Mouse (Mus musculus) kidney, postnatal 36 days (tissue): ENCODE results near the gene Lyz1.
"Not testable (repeated sequence)": the region's sequence is repeated elsewhere in the genome, so short reads cannot be mapped to it uniquely, and the experiment has no call there.

ENCODE experiments used
- DNase-seq, 2 experiments: peaks; one replicate each; pipeline ENCODE4 v3.0.0; 2021 to 2022; ENCODE audit warnings: mixed read lengths in 2 of 2

Gene Lyz1

DNA sequence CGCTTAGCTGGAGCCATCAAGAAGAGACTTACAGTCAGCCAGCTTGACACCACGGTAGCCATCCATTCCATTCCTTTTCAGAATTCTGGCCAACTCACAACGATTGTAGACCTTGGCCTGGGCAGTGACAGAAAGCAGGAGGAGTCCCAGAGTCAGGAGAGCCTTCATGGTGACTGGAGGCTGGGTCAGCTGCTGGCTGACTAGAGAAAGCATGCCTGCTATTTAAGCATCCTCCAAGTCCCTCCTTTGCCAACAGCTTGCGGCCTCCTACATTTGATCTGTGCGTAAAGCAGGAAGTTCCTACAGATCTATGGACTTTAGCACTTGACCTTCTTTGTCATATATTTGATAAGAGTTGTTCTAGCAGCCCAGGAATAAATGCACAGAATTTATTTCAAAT, at the start of gene Lyz1:
Gene Lyz1, minus strand, starts transcription at position 198 of the 400 bp plus-strand sequence.
- DNase-seq: peak in 1 of 2 experiments; percentile 9

DNA sequence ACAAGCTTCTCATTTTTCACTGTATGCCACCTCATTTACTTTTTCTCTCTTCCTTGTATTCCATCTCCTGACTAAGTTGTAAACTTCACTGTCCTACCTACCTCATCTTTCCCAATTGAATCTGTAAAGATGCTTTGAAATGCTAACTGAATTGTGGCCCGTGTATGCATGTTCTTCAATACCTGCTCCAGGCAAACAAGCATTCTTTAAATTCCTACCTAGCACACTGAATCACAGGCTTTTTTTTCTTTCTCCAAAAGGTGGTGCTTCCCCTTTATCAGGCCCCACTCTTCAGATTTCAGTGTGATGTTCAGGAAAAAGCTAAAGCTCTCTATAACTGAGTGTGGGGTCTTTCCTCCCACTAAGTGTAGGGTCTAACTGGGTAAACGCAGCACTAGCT, 49.7 kb upstream of the Lyz1 start:
- DNase-seq: no peak

GRCm38 (mm10) chr10:117341029-117341428, 48.4 kb upstream of the Lyz1 start:
- no peak for DNase-seq

DNA sequence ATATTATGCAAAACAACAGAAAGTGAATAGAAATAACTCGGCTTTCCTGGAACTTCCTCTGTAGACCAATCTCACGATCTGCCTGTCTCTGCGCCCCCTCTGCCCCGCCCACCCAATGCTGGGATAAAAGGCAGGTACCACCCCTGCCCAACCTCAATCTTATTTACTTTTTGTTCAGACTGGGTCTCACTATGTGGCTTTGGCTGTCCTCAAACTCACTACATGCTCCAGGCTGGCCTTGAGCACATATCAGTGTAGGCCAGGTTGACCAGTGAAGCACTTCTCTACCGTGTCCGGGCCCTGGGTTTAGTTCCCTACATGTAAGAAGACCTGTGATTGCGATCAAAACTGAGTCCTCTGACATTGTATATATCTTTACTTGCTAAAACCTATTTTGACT, 46.6 kb upstream of the Lyz1 start:
- no peak for DNase-seq

- no peak for DNase-seq
Measured at GRCm38 (mm10) chr10:117337946-117338345, 45.3 kb upstream of the Lyz1 start.

- DNase-seq: no peak
Measured at GRCm38 (mm10) chr10:117335649-117336048, 43.0 kb upstream of the Lyz1 start.

DNA sequence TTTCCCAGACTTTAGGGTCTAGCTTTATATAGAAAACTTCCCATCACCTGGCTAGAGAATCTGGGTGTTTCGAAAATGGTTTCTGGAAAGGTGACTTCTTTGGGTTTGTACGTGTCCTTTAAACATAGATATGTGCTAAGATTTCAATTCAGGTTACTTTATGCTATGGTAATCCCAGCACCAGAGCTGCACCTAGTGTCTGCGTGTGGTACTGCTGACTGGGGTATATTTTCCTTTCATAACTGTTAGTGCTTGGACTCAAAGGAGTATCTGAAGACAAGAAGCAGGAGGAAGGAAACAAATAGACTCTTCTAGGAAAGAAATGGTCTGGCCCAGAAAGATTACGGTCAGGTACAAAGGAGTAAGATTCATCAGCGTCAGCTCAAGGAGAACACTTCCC, 37.9 kb upstream of the Lyz1 start:
- peak in 1 of 2 experiments; percentile 47 for DNase-seq

DNA sequence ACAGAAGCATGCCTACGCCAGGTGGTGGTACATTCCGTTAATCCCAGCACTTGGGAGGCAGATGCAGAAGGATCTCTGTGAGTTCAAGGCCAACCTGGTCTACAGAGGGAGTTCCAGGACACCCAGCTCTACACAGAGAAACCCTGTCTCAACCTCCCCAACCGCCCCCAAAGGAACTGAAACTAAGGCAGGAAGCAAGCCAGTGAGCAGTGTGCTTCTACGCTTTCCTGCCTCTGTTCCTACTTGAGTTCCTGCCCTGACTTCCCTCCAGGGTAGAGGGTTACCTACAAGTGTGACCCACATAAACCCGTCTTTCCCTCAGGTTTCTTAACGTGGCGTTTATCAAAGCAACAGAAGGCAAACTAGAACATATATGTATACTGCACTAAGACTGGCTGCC, 31.1 kb upstream of the Lyz1 start:
- no peak for DNase-seq

- no peak for DNase-seq
Measured at GRCm38 (mm10) chr10:117322630-117323029, 30.0 kb upstream of the Lyz1 start.

DNA sequence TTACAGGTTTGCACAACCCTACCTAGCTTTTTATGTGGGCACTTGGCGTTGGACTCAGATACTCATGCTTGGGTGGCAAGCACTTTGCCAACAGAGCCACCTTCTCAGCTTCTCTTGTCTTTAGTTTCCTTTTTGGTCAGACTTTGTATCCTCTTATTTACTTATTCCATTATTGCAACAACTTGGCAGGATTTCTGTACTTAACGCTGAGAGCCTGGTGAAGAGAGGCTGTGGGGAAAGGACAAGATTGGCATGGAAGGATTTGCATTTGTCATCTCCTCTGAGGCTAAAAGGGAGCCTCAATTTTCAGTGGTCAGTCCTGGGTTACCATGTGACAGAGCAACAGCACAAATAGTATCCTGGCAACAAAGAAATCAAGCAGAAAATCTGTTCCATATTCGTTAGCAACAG, 27.9 kb upstream of the Lyz1 start:
- DNase-seq: peak in 1 of 2 experiments; percentile 7

DNA sequence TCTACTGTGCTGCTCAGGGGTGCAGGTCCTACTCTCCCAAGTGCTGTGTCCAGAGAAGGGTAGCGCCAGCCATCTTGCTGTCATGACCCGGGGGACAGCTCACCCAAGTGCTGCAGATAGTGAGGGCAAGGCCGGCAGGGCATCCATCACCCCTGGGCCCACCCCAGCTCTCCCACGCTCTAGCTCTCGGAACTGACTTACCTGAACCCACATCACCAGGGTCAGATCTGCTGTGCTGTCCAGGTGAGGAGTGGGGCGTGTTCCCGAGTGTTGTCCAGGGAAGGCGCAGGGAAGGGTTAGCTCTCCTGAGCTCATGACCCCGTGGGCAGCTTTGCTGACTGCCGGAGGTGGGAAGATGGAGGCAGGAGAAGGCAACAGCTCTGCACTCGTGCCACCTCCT, 23.7 kb upstream of the Lyz1 start:
- no peak for DNase-seq

DNA sequence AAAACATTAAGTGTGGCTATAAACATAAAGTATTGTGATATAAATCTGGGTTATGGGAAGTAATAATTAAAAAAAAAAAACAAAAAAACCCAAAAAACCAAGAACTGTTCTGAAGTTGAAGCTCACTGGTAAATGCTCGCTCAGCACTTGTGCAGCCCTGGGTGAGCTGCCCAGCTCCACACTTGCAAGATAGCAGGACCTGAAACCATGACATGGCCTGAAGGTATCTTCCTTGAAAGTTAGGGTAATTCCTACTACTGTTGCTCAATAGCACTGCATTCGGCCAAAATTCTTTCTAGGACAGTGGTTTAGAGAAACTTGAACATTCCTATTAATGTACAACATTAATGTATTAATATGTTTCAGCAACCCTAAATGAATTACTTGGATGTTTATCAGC, 20.5 kb upstream of the Lyz1 start:
- no peak for DNase-seq

GRCm38 (mm10) chr10:117312168-117312567, 19.5 kb upstream of the Lyz1 start:
- no peak for DNase-seq

DNA sequence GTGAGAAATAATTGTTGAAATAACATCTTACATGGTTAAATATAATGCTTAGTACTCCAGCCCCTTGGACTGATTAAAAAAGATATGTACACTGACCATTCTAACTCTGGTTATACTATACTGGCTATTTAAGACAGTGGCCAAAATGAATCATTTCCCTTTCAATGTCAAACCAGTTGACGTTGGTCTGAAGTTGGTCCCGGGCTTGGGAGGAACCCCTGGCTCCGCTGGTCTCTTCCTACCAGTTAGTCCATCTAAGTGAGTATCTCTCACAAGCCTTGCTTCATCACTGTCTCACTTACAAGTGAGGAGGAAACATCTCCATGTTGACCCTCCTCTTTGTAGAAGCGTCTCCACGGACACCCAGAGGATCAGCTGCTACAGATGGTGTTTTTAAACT, 11.7 kb upstream of the Lyz1 start:
- DNase-seq: no peak

DNA sequence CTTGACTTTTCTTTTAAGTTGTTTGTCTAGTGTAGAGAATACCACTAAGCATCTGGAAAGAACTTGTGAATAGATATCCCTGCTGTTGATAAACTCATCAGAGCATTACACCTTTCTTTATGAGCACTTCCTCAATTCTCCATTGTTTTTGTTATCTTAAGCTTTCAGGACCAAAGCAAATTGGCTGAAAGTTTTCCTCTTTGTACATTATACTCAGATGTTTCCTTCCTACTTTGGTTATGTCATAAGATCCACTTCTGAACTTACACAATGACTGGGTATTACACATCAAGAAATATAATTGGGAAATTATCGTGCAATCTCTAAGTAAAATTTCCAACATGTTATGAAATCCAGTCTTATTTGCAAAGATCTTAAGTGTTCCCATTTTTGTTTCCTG, 9.0 kb upstream of the Lyz1 start:
- no peak for DNase-seq

DNA sequence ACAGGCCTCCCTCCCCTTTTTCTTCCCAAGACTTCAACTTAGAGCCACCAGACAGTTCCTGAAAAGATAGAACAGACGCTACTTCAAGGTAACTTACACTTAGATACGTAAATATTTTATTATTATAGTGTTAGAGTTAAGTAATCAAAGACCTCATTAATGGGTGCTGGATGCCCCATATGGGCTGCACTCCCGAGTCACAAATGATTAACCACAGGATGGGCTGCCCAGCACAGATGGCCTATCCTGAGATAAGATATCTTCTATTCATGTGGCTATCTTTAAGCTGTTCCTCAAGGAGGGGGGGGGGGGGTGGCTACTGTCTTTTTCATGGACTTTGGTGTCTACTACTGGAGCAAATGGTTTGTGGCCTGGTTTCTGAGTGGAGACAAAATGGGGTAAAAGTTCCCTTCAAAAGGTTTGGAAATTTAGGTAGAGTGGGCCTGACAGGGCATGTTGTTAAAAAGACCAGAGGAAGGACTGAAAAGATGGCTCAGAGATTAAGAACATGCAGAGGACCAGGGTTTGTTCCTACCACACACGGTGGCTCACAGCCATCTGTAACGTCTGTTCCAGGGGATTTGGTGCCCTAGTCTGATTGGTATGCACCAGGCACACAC, 7.3 kb upstream of the Lyz1 start:
- DNase-seq: no peak

DNA sequence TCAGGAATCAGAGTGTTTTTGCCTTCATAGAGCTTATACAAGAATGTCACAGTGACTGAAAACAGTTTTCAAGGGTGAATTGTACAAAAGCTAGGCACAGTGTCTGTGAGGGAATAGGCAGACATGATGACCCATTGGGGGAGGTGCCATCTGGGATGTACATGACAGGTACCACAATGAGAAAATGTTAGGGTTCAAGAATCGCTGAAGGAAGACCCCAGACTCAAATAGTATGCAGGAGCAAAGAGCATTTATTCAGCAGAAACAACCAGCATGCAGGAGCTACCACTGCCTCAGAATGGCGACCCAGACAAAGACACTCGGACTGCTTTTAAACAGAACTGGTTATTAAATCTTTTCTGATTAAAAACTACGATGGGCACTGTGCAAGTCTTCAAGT, 6.4 kb upstream of the Lyz1 start:
- no peak for DNase-seq

GRCm38 (mm10) chr10:117298336-117298735, 5.7 kb upstream of the Lyz1 start:
- DNase-seq: no peak

DNA sequence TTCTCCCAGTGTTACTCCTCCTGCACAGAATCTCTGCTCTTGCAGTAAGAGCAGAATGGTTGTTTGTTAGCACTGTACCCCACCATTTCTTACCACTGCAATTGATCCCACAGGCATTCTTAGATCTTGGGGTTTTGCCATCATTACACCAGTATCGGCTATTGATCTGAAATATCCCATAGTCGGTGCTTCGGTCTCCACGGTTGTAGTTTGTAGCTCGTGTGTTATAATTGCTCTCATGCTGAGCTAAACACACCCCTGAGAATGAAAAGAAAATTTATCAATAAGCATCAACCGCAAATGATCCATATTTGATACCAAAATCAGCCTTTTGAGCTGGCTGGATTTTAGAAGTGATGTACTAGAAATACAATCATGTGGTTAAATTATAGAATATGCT, 1.7 kb downstream of the Lyz1 start:
- not testable (repeated sequence) for DNase-seq

GRCm38 (mm10) chr10:117290046-117290870, 2.4 kb downstream of the Lyz1 start:
- no peak for DNase-seq

GRCm38 (mm10) chr10:117289034-117289505, 3.6 kb downstream of the Lyz1 start:
- not testable (repeated sequence) for DNase-seq

DNA sequence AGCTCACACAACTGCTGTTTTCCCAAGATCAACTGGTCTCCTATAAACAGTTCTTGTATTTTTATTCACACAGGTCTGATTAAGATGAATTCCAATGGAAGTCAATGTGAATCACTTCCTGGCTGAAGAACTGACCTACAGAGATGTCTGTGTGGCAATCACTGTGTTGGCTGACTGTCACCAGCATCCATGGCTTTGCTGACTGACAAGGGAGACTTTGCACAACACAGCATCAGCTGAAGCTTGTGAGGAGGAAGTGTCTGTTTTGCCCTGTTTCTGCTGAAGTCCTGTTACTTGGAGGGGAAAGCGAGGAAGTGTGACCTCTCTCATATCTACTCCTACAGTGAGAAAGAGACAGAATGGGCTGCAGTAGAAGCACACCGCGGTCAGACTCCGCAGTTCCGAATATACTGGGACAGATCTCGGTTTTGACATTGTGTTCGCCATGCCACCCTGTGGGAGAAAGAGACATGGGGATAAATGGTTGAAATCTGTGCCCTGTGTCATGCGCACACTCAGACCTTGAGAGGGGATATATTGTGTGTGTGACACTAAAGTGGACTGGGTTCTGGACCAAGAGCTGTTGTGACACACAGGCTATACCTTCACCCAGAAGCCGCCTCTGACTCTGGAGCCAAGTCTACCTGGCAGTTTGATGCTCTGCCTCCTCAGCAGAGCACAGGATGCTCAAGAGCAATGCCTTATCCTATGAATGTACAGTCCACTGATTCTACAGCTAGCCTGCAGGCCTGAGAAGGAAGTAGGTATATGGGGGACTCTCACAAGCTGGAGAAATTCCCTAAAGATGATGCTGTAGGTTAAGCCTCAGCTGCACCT, 4.3 kb downstream of the Lyz1 start:
- DNase-seq: no peak

DNA sequence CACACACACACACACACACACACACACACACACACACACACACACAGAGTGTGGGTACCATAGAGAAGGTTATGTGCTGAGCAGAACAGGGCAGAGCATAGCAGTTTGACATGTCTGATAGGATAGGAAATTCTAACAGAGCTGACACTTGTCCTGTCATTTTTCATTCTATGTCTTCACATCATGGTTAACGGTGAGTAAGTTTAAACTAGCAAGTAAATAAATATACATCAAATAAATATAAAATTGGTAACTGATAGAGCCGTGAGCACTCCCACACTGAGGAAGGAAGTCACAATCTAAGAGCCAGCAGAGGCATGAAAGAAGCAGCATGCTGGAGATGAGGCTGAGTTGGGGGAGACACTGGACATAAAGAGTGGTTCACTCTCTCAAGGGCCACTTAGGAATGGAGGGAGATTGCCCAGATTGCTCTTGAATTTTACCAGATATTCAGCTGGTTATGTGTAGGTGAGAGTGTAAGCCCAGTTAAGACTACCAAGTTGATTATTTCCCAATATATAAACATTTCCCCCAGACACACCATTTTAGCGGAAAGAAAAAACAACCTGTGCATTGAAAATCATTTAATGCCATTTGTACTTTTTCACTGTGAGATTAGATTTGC, 5.3 kb downstream of the Lyz1 start:
- no peak for DNase-seq
